Mouse (Mus musculus) embryo, embryonic 9.5 days (tissue): ENCODE measurements around the gene Fam205a1.
"Not testable (repeated sequence)": the region's sequence is repeated elsewhere in the genome, so short reads cannot be mapped to it uniquely, and the experiment has no call there.

ENCODE experiments used
- DNase-seq: peaks from one replicate; pipeline ENCODE4 v3.0.0-alpha.2; 2017; ENCODE audit errors: extremely low spot score

Gene Fam205a1

DNA sequence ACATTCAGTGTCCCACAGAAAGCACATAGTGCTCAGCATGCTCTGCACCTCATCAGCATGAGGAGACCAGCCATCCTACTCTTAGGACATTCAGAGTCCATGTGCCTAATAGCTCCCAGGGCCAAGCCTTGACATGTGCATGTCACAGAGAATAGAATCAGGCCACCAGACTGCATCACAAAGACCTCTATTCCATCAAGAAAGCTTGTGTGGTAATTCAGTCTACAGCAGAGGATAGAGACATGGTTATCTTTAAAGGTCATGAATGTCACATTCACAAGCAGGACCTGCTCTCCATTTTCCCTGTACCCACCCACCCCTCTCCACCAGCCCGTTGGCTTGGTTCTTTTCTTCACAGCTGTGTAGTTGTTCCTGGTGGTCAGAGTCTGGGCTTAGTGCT, at the start of gene Fam205a1:
Gene Fam205a1 (minus strand): TSS at position 101 of the 400 bp plus-strand sequence.
- DNase-seq, result not testable (repeated sequence)

- DNase-seq, result no peak
These were observed 49.0 kb upstream of the Fam205a1 start for GRCm38 (mm10) chr4:42902730-42903129.

- DNase-seq, result peak; percentile 19
These were observed 48.5 kb upstream of the Fam205a1 start for GRCm38 (mm10) chr4:42902174-42902573.

GRCm38 (mm10) chr4:42900878-42901277, 47.2 kb upstream of the Fam205a1 start:
- no peak for DNase-seq

DNA sequence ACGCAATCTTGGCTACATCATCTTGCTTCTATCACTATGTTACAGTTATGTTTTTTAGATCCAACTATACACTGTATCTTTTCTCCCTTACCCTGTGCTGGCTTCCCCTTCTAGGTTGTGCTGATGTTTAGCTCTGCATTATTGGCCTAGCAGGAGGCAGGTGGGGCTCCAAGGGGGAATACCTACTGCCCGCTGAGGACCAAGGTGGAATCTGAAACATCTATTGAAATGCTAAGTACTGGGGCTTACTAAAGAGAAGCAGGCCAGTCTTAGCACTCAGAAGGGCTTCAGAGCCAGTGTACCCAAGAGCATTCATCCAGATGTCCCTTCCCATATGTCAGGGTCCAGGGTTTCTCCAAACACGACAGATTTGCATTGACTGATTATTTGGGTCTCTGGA, 45.2 kb upstream of the Fam205a1 start:
- no peak for DNase-seq

GRCm38 (mm10) chr4:42895118-42895517, 41.4 kb upstream of the Fam205a1 start:
- DNase-seq, result no peak

- DNase-seq, result no peak
These were observed 37.5 kb upstream of the Fam205a1 start for GRCm38 (mm10) chr4:42891176-42891575.

DNA sequence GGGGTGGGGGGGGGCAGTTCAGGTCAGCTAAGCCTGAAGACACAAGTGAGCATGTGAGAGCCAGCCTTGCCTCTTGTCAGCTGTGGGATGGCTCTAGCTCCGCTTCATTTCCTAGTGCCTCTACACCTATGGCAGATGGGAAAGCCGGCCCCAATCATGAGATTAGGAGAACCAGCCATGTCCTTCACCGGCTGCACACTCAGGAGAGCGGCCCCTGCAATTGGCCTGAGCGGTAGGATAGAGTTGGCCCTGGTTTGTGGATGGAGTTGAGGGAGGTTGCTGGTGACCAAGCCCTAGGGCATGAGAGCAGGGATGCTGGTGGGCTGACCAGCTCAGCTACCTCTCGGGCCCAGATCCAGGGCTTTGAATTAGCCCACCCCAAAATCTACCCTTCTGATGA, 35.1 kb upstream of the Fam205a1 start:
- DNase-seq, result no peak

GRCm38 (mm10) chr4:42886926-42887325, 33.2 kb upstream of the Fam205a1 start:
- DNase-seq, result no peak

DNA sequence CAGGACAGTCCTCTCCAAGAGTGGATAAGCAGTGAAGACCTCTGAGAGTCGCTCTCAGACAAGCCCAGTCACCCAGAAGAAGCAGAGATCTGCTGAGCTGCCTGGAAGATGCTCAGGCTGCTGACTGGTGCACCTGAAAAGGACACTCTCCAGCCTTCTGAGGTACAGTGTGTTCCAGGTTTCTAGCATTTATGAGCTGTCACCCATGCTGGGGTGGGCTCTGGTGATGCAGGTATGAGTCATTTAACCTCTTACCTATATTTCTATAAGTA, 26.9 kb upstream of the Fam205a1 start:
- DNase-seq, result no peak

DNA sequence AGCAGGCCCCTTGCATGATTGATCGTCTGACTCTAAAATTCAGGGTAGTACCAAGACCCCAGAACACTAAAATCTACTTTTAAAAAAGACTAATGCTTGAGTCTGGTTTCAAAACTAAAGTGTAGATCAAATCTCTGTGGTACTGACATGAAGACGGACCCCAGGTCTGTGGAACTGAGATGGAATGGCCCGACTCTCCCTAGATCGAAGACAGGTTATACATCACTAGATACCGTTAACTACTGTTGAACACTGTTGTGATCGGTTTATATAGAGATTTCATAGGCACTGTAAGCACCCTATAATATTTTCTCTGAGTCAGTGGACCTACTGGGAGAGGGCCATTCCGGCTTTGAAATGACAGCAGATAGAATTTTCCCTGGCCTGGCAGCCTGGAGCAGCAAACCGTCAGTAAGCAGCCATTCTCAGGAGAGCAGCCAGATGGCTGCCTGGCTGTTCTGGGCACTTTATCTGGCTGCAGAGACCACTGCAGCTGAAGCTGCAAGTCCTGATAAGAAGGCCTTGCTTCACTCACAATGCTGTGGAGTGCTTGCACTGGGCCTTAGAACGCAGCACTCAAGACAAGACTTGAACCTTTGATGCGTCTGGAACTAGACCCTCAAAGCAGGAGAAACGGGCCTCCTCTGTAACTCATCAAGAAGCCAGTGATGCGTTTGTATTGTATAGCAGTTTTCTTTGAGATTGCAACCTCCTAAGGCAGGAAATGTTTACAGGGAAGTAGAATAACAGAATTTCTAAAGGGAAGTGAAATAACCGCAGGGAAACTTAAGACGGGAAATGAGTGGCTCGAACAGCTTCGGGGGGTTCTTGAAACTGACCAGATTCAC, 26.4 kb upstream of the Fam205a1 start:
- DNase-seq, result no peak

DNA sequence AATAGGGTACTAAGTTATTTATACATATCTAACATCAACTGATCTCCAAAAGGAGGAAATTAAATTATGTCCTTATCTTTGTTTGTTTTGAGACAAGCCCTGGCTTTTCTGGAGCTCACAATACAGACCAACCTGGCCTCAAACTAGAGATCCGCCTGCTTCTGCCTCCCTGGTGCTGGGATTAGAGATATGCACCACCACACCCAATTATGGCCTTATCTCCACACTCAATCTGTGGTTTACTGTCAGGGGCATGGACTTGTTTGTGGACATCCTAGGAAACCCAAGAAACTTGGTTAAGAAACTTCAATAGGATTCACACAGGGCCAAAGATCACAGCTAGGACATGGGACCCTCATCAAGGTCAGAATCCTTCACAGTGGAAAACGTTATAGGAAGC, 24.0 kb upstream of the Fam205a1 start:
- no peak for DNase-seq

DNA sequence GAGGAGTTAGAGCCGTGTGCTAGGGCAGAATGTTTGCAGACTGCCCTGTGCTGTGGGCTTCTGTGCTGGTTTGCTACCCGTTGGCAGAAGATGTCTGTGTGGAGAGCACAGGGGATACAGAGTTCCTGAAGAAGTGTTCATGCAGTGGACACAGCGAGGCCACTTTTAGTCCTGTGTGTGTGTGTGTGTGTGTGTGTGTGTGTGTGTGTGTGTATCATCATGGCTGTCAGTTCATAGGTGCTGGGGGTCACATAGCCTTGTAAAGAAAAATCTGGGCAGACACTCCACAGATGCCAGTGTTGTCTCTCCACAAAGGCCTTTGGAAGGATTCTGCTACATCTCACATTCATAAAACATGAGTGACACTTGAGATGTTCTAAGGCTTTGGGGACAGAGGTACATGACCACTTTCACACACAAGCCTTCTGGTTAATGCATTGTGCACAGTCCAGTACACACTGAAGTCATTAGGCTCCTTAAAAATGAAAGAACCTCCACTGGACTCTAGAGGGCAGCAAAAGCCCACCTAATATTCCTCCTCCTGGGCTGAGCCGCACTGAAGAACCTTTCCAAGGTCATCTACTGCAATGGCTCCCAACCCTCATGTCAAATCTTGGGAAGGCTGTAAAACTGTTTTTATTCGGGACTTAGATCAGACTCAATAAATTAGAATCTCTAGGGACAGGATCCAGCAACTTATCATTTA, 23.1 kb upstream of the Fam205a1 start:
- peak; percentile 71 for DNase-seq

- no peak for DNase-seq
These were observed 20.4 kb upstream of the Fam205a1 start, which contains the start of gene Fam205c for GRCm38 (mm10) chr4:42874134-42874533. TSS of gene Fam205c (minus strand) at chr4:42874234.

DNA sequence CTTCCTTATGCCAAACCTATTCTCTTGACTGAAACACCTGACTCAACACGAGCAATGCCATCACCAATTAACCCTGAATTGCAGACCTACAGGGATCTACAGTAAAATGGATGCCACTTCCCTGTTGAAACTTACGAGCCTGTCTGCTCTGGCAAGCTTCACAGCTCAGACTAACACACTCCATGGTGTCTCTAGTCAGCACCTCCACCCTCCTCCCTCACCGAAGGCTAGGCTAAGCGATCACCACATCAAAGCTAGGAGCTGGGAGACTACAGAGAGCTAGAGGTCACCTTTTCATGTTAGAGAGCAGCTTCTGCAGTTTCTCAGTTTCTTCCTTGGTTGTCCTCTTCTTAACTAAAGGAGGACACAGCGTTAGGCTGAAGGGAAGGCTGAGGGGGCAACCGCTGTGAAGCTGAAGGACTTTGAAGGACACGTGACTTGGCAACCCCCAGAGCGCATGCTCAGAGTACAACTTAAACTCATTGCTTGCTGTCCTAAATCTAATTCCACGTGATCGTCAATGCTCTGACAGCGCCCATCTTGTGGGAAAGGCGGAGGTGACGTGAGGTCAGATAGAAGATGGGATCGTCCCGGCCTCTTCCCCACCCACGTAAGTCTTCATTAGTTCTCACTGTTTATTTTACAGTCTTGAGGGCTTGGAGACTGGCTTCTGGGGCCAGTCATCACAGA, 19.2 kb upstream of the Fam205a1 start:
- DNase-seq, result no peak

DNA sequence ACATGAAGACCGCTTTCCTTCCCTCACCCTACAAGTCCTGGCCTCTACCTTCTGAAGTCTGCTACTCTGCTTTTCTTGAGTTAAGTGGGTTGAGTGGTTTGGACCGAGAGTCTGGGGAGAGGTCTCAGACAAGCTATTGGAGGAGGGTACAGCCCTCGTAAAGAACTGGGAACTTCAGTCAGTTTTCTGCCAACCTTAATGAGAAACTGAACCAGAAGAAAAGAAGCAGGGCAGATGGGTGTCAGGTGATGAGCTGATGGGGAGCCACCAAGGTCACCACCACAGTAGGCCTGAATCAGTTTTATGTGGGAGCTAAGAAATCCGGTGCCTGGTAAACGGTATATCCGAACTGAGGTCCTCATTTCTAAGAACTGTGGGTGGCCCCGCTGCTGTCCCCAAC, 18.5 kb upstream of the Fam205a1 start:
- DNase-seq, result no peak

GRCm38 (mm10) chr4:42870748-42871147, 17.1 kb upstream of the Fam205a1 start:
- no peak for DNase-seq

DNA sequence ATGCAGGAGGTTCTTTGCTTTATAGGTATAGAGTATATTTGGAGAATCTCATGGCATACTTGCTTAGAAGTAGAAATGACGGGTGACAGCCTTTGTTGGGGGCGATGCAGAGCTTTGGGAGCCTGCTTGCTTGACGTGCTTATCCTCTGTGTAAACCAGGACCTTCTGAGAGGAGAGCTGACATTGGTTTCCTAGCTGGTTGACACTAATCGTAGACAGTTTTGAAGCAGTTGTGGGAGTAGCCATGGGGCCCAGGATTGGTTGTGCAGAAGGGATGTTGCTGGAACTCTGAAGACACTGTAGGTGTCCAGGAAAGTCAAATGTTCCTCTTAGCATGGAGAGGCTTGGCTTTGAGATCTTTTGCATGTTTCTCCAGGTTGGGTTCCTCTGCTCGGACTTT, 14.5 kb upstream of the Fam205a1 start:
- DNase-seq, result no peak

GRCm38 (mm10) chr4:42867390-42867789, 13.7 kb upstream of the Fam205a1 start:
- DNase-seq, result no peak

DNA sequence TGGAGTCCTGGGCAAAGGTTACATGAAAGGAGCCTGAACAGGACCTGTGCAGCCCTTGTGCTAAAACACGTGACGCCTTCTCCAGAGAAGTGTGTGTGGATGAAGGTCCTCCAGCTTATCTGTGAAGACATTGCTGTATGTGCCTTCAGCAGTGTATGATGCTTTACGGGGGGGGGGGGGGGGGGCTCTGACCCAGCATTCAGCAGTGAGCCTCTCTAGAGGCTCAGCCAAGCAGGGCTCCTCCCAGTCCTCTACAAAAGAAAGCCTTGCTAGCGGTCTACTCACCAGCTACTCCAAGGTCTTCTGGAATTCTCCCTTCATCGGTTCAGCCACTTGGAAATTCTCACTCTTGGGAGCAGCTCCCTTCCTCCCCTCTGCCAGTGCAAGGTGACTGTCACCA, 9.8 kb upstream of the Fam205a1 start:
- not testable (repeated sequence) for DNase-seq

GRCm38 (mm10) chr4:42860483-42860882, 6.8 kb upstream of the Fam205a1 start:
- not testable (repeated sequence) for DNase-seq

DNA sequence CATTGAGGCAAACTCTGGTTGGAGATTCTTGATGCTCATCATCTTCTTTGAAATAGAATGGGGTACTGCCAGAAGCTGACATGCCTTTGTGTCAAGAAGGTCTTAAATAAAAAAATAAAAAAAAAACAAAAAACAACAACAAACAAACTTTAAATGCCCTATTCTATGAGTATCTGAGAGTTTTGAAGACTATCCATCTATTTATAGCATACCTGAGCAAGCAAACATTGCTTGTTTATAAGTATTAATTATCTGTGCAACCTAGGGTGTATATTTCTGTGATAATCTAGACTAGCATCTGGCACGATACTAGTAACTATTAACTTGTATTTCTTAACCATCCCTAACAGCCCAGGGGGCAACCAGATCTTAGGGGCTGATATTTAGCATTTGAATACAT, 3.0 kb upstream of the Fam205a1 start, which contains the start of gene Gm12394:
Gene Gm12394 (minus strand): TSS at position 101 of the 400 bp plus-strand sequence.
- DNase-seq, result not testable (repeated sequence)
